10 mouse cellular contexts compared by ENCODE assay signal in genomic region chr10:21178711-21179110, GRCm38 (mm10). TPM values are rescaled to one million over a fixed set of nuclear protein-coding genes. Genes with fewer than 3 reads are reported as not detected.
DNase-seq lines count a peak whose midpoint lies in the region; ATAC-seq and TF ChIP-seq lines count a peak whose summit lies in the region.
"Had no signal": no experiment of that assay in that cellular context is flagged by ENCODE, and none has a peak within 500 bp of the region (broad histone marks: within the 10 kb centered on the region; RNA-seq: fewer than 3 reads in every experiment).

No protein-coding gene starts in this region.

- no peaks in the 10 kb centered on the region for H3K36me3 ChIP-seq in forebrain, embryonic 11.5 days (ENCODE audit: control insufficient read depth, insufficient read depth, low read length)
- H3K36me3 ChIP-seq in forebrain, embryonic 15.5 days: no peaks in the 10 kb centered on the region
- no peaks in the 10 kb centered on the region for H3K36me3 ChIP-seq in midbrain, embryonic 10.5 days
- no peaks in the 10 kb centered on the region for H3K36me3 ChIP-seq in midbrain, embryonic 11.5 days (ENCODE audit: control insufficient read depth, insufficient read depth, low read length)
- H3K36me3 ChIP-seq: embryonic facial prominence, embryonic 12.5 days had no signal

- no peaks in the 10 kb centered on the region for H3K9me3 ChIP-seq in forebrain, embryonic 11.5 days (ENCODE audit: control insufficient read depth, low read length)
- no peaks in the 10 kb centered on the region for H3K9me3 ChIP-seq in forebrain, embryonic 15.5 days
- no peaks in the 10 kb centered on the region for H3K9me3 ChIP-seq in midbrain, embryonic 10.5 days (replicated peaks)
- no peaks in the 10 kb centered on the region for H3K9me3 ChIP-seq in midbrain, embryonic 11.5 days (ENCODE audit: control insufficient read depth, low read length)
- H3K9me3 ChIP-seq: embryonic facial prominence, embryonic 12.5 days had no signal

- WGBS in forebrain, embryonic 11.5 days: 37% methylated on average over 5 of the region's 5 CpGs
- 39% methylated on average over 5 of the region's 5 CpGs for WGBS in forebrain, embryonic 15.5 days
- WGBS in midbrain, embryonic 10.5 days: 42% methylated on average over 5 of the region's 5 CpGs
- WGBS in midbrain, embryonic 11.5 days: 46% methylated on average over 5 of the region's 5 CpGs

- no peaks in the 10 kb centered on the region for H3K4me1 ChIP-seq in forebrain, embryonic 11.5 days (replicated peaks; ENCODE audit: control insufficient read depth, insufficient read depth, low read length)
- no peaks in the 10 kb centered on the region for H3K4me1 ChIP-seq in forebrain, embryonic 15.5 days
- no peaks in the 10 kb centered on the region for H3K4me1 ChIP-seq in midbrain, embryonic 10.5 days
- H3K4me1 ChIP-seq in midbrain, embryonic 11.5 days (ENCODE audit: control insufficient read depth, insufficient read depth, low read length): no peaks in the 10 kb centered on the region
- H3K4me1 ChIP-seq: embryonic facial prominence, embryonic 12.5 days had no signal

- H3K4me2 ChIP-seq in forebrain, embryonic 11.5 days (ENCODE audit: low read depth, low read length, severe bottlenecking): no peak overlapping the region
- H3K4me2 ChIP-seq in forebrain, embryonic 15.5 days (replicated peaks): no peak overlapping the region
- H3K4me2 ChIP-seq in midbrain, embryonic 11.5 days: no peak overlapping the region
- H3K4me2 ChIP-seq: embryonic facial prominence, embryonic 12.5 days had no signal

- no peak overlapping the region for H3K4me3 ChIP-seq in forebrain, embryonic 11.5 days (ENCODE audit: low read depth, low read length)
- no peak overlapping the region for H3K4me3 ChIP-seq in forebrain, embryonic 15.5 days
- no peak overlapping the region for H3K4me3 ChIP-seq in midbrain, embryonic 10.5 days
- no peak overlapping the region for H3K4me3 ChIP-seq in midbrain, embryonic 11.5 days (ENCODE audit: low read depth, low read length)
- H3K4me3 ChIP-seq: embryonic facial prominence, embryonic 12.5 days had no signal

- TF ChIP-seq POLR2A in brain, embryonic 14.5 days (IDR thresholded peaks at IDR 0.05; ENCODE audit: borderline replicate concordance, extremely low read depth, insufficient read depth, insufficient read length, poor library complexity, severe bottlenecking): no peak

- H3K27me3 ChIP-seq in forebrain, embryonic 11.5 days (ENCODE audit: control insufficient read depth, insufficient read depth, low read length): no peaks in the 10 kb centered on the region
- H3K27me3 ChIP-seq in forebrain, embryonic 15.5 days: no peaks in the 10 kb centered on the region
- H3K27me3 ChIP-seq in midbrain, embryonic 10.5 days (ENCODE audit: low read depth, poor library complexity, severe bottlenecking): no peaks in the 10 kb centered on the region
- no peaks in the 10 kb centered on the region for H3K27me3 ChIP-seq in midbrain, embryonic 11.5 days (ENCODE audit: control insufficient read depth, insufficient read depth, low read length)
- H3K27me3 ChIP-seq: embryonic facial prominence, embryonic 12.5 days had no signal

- H3K27ac ChIP-seq in forebrain, embryonic 11.5 days (ENCODE audit: low read depth, low read length): no peak overlapping the region
- no peak overlapping the region for H3K27ac ChIP-seq in forebrain, embryonic 15.5 days (replicated peaks)
- H3K27ac ChIP-seq in midbrain, embryonic 10.5 days (replicated peaks): no peak overlapping the region
- H3K27ac ChIP-seq in midbrain, embryonic 11.5 days (ENCODE audit: low read depth, low read length): no peak overlapping the region
- H3K27ac ChIP-seq: embryonic facial prominence, embryonic 12.5 days had no signal

- no peak overlapping the region for H3K9ac ChIP-seq in forebrain, embryonic 11.5 days (ENCODE audit: low read length)
- H3K9ac ChIP-seq in forebrain, embryonic 15.5 days (replicated peaks): no peak overlapping the region
- no peak overlapping the region for H3K9ac ChIP-seq in midbrain, embryonic 11.5 days (ENCODE audit: low read length)
- H3K9ac ChIP-seq: embryonic facial prominence, embryonic 12.5 days had no signal

- peak; percentile 67 for DNase-seq in forebrain, embryonic 11.5 days (ENCODE audit: low spot score)
- peak; percentile 42 for DNase-seq in midbrain, embryonic 10.5 days (ENCODE audit: low spot score)
- no peak for DNase-seq in midbrain, embryonic 11.5 days (ENCODE audit: low spot score, missing footprints)
- DNase-seq in brain, embryonic 14.5 days (ENCODE audit: low read depth): no peak
- peak; percentile 34 for DNase-seq in mesoderm, embryonic 11.5 days (ENCODE audit: low read depth, low spot score)
- no peak for DNase-seq in cerebellum, postnatal 25 days
- DNase-seq in adrenal gland, postnatal 10 days: no peak
- DNase-seq: gastrocnemius, postnatal 14 days had no signal

- no peak for ATAC-seq in forebrain, embryonic 11.5 days (replicated peaks; ENCODE audit: low FRiP score)
- no peak for ATAC-seq in forebrain, embryonic 15.5 days (replicated peaks)
- no peak for ATAC-seq in midbrain, embryonic 11.5 days (ENCODE audit: low FRiP score)

- TF ChIP-seq CTCF in brain, embryonic 14.5 days (IDR thresholded peaks at IDR 0.05; ENCODE audit: borderline replicate concordance, extremely low read depth, insufficient read depth, insufficient read length): peak; percentile 45; the same call in 1 of the 2 replicates

RNA-seq across cellular contexts. Expression of gene Myb, which starts 17.9 kb away (rescaled TPM):
- 8.9 and 9.7 TPM in 2 replicates for polyA plus RNA-seq in forebrain, embryonic 11.5 days (2014; fragmentation: Nextera tagmentation; extraction: Ambion mirVana)
- polyA plus RNA-seq in forebrain, embryonic 15.5 days (2015; fragmentation: Nextera tagmentation; extraction: Ambion mirVana): 3.0 and 3.2 TPM in 2 replicates
- polyA plus RNA-seq in midbrain, embryonic 10.5 days (2016; fragmentation: Nextera tagmentation; extraction: Ambion mirVana): 5.1 and 6.8 TPM in 2 replicates
- 8.5 and 9.1 TPM in 2 replicates for polyA plus RNA-seq in midbrain, embryonic 11.5 days (2014; fragmentation: Nextera tagmentation; extraction: Ambion mirVana)
- polyA plus RNA-seq in brain, embryonic 14.5 days (2012; rRNA removed): 4.8 and 5.2 TPM in 2 replicates
- 1 to 10 TPM; 2.3 to 2.4 TPM for total RNA-seq in adrenal gland, postnatal 10 days (2021)

Comparison
In these comparisons a context has a peak if more than half of its experiments do, and no peak if none do; other contexts are left out.
1. DNase-seq: peak in forebrain, embryonic 11.5 days (single experiment), midbrain, embryonic 10.5 days (single experiment) and mesoderm, embryonic 11.5 days (single experiment); none in midbrain, embryonic 11.5 days (single experiment), brain, embryonic 14.5 days (single experiment), cerebellum, postnatal 25 days (0 of 2) and adrenal gland, postnatal 10 days (single experiment).